9 mouse cellular contexts compared by ENCODE assay signal in the genomic region with DNA sequence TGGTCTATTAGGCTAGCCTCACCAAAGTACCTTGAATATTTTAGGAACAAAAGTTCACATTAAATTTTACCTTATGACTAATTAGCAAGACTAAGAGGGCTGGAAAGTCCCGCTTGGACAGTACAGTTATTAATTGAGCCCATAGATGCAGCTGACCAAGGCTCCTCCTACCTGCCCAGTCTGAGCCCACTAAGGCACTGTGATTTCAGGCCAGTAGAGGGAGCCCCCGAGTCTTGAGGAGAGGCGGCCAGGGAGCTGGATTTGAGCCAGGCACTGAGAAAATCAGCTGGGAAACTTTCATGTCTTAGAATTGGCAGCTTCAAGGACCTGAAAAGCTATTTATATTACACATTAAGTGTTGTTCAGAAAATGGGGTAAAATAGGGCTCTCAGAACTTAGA. TPM values are rescaled to one million over a fixed set of nuclear protein-coding genes. Genes with fewer than 3 reads are reported as not detected.
DNase-seq lines count a peak whose midpoint lies in the region; ATAC-seq lines count a peak whose summit lies in the region.
"Had no signal": no experiment of that assay in that cellular context is flagged by ENCODE, and none has a peak within 500 bp of the region (broad histone marks: within the 10 kb centered on the region; RNA-seq: fewer than 3 reads in every experiment).

No protein-coding gene starts in this region.

- H3K4me2 ChIP-seq in embryonic facial prominence, embryonic 11.5 days (ENCODE audit: low read depth, low read length): no peak overlapping the region
- H3K4me2 ChIP-seq in heart, embryonic 16.5 days (ENCODE audit: low read depth, low read length): no peak overlapping the region
- H3K4me2 ChIP-seq in lung, embryonic 16.5 days (ENCODE audit: low read depth, low read length): no peak overlapping the region

- 16% methylated on average over 3 of the region's 3 CpGs for WGBS in embryonic facial prominence, embryonic 11.5 days
- 8% methylated on average over 3 of the region's 3 CpGs for WGBS in heart, embryonic 16.5 days
- WGBS in lung, embryonic 16.5 days: 0% methylated on average over 3 of the region's 3 CpGs

- no peaks in the 10 kb centered on the region for H3K36me3 ChIP-seq in embryonic facial prominence, embryonic 11.5 days (replicated peaks; ENCODE audit: control insufficient read depth, insufficient read depth, low read depth, low read length)
- H3K36me3 ChIP-seq in heart, embryonic 16.5 days (ENCODE audit: control insufficient read depth, insufficient read depth): no peaks in the 10 kb centered on the region
- no peaks in the 10 kb centered on the region for H3K36me3 ChIP-seq in lung, embryonic 16.5 days (ENCODE audit: control insufficient read depth, insufficient read depth, low read length)
- H3K36me3 ChIP-seq: limb, embryonic 15.5 days had no signal

- no peak overlapping the region for H3K9ac ChIP-seq in embryonic facial prominence, embryonic 11.5 days (replicated peaks; ENCODE audit: low read length)
- H3K9ac ChIP-seq in heart, embryonic 16.5 days (ENCODE audit: low read length): no peak overlapping the region
- no peak overlapping the region for H3K9ac ChIP-seq in lung, embryonic 16.5 days (ENCODE audit: low read length)
- H3K9ac ChIP-seq: limb, embryonic 15.5 days had no signal

- H3K4me1 ChIP-seq in embryonic facial prominence, embryonic 11.5 days (ENCODE audit: control insufficient read depth, insufficient read depth, low read length): no peaks in the 10 kb centered on the region
- no peaks in the 10 kb centered on the region for H3K4me1 ChIP-seq in heart, embryonic 16.5 days (ENCODE audit: control insufficient read depth, insufficient read depth, low read length)
- no peaks in the 10 kb centered on the region; the same call in 1 of the 2 replicates for H3K4me1 ChIP-seq in lung, embryonic 16.5 days (replicated peaks; ENCODE audit: control insufficient read depth, insufficient read depth, low read length)

- 0 out of 2 replicates have a peak, but pooled peaks have one; percentile 49 for ATAC-seq in embryonic facial prominence, embryonic 11.5 days (replicated peaks; ENCODE audit: insufficient number of reproducible peaks, low FRiP score, low TSS enrichment, low read depth)
- peak; percentile 52 for ATAC-seq in heart, embryonic 16.5 days (replicated peaks; ENCODE audit: extremely low read depth, insufficient read depth, low FRiP score)
- peak; percentile 85 for ATAC-seq in lung, embryonic 16.5 days (ENCODE audit: low read depth)

- H3K27ac ChIP-seq in embryonic facial prominence, embryonic 11.5 days (replicated peaks; ENCODE audit: low read depth, low read length): no peak overlapping the region
- H3K27ac ChIP-seq in heart, embryonic 16.5 days (ENCODE audit: low read length): no peak overlapping the region
- H3K27ac ChIP-seq in lung, embryonic 16.5 days (ENCODE audit: low read length): no peak overlapping the region

- DNase-seq in CD8-positive naive resting alpha-beta T cell, adult 2 months (ENCODE audit: low read depth in 2 of 2, low spot score in 2 of 2): peak; percentile 5 to 41
- DNase-seq in adrenal gland, postnatal 14 days: peak; percentile 93
- DNase-seq in embryonic facial prominence, embryonic 11.5 days (ENCODE audit: low spot score): peak; percentile 90
- DNase-seq in layer of hippocampus, adult 18-20 months (ENCODE audit: low spot score in 2 of 2): peak; percentile 49 to 85
- peak; percentile 68 for DNase-seq in retina, postnatal 7 days (ENCODE audit: low read depth, low spot score)
- peak; percentile 82 for DNase-seq in thymus, postnatal 4 days

- H3K9me3 ChIP-seq in embryonic facial prominence, embryonic 11.5 days (replicated peaks; ENCODE audit: control insufficient read depth, low read length): no peaks in the 10 kb centered on the region
- H3K9me3 ChIP-seq in heart, embryonic 16.5 days (replicated peaks; ENCODE audit: control insufficient read depth, low read length): no peaks in the 10 kb centered on the region
- H3K9me3 ChIP-seq in lung, embryonic 16.5 days (ENCODE audit: control insufficient read depth, low read length): no peaks in the 10 kb centered on the region
- H3K9me3 ChIP-seq: limb, embryonic 15.5 days had no signal

- H3K27me3 ChIP-seq in embryonic facial prominence, embryonic 11.5 days (ENCODE audit: control insufficient read depth, insufficient read depth, low read length): no peaks in the 10 kb centered on the region
- H3K27me3 ChIP-seq in heart, embryonic 16.5 days (ENCODE audit: control insufficient read depth, insufficient read depth, low read length): no peaks in the 10 kb centered on the region; the same call in 1 of the 2 replicates
- H3K27me3 ChIP-seq in lung, embryonic 16.5 days (ENCODE audit: control insufficient read depth, insufficient read depth, low read depth, low read length): no peaks in the 10 kb centered on the region
- H3K27me3 ChIP-seq: limb, embryonic 15.5 days had no signal

- H3K4me3 ChIP-seq in embryonic facial prominence, embryonic 11.5 days (ENCODE audit: low read depth, low read length): no peak overlapping the region
- H3K4me3 ChIP-seq in heart, embryonic 16.5 days (ENCODE audit: low read length): no peak overlapping the region
- no peak overlapping the region for H3K4me3 ChIP-seq in lung, embryonic 16.5 days (ENCODE audit: low read length)
- H3K4me3 ChIP-seq: limb, embryonic 15.5 days had no signal

RNA-seq across cellular contexts. Expression of a gene that starts 52.4 kb away (rescaled TPM):
- 36.7 and 47.4 TPM in 2 replicates for total RNA-seq in adrenal gland, postnatal 14 days (2021)
- polyA plus RNA-seq in embryonic facial prominence, embryonic 11.5 days (2014; fragmentation: Nextera tagmentation; extraction: Ambion mirVana): 60.4 and 65.6 TPM in 2 replicates
- polyA plus RNA-seq in heart, embryonic 16.5 days (2015; fragmentation: Nextera tagmentation; extraction: Ambion mirVana): 25.1 TPM in 2 replicates
- total RNA-seq in layer of hippocampus, adult 18-20 months (2021): under 1 TPM; 0.20 to 0.23 TPM
- 43.7 and 44.3 TPM in 2 replicates for polyA plus RNA-seq in lung, embryonic 16.5 days (2015; fragmentation: Nextera tagmentation; extraction: Ambion mirVana)

Comparison
In these comparisons a context has a peak if more than half of its experiments do, and no peak if none do; other contexts are left out.
1. DNase-seq: peak in every context shown above with its lines; median percentile 93 in adrenal gland, postnatal 14 days; 90 in embryonic facial prominence, embryonic 11.5 days; 82 in thymus, postnatal 4 days; 68 in retina, postnatal 7 days; 67 in layer of hippocampus, adult 18-20 months; 23 in CD8-positive naive resting alpha-beta T cell, adult 2 months.